Mouse (Mus musculus) hindbrain, postnatal 0 days (tissue): Measurements from ENCODE around the gene Ier5. TPM values are rescaled to one million over a fixed set of nuclear protein-coding genes. Genes with fewer than 3 reads are reported as not detected.
A peak's percentile ranks its signal among the peaks of the same experiment; 100 is the strongest.

Experiments
- ATAC-seq: fragments of 200-750 bp; cut with Nextera tagmentation; 2 replicates; pipeline ENCODE4 v1.8.0; 2017; ENCODE audit warnings: mild to moderate bottlenecking, moderate TSS enrichment, moderate library complexity
- DNase-seq: peaks from one replicate; pipeline ENCODE4 v3.0.0-alpha.2; 2015; ENCODE audit warnings: low spot score
- H3K27ac ChIP-seq: fragments of 300-500 bp; sonication (generic); 2 replicates; pipeline ENCODE4 v1.5.1; 2014; ENCODE audit warnings: mild to moderate bottlenecking
- H3K27me3 ChIP-seq: fragments of 300-500 bp; sonication (generic); 2 replicates; pipeline ENCODE4 v1.6.1; 2014; ENCODE audit warnings: low read length, mixed read lengths; ENCODE audit not compliant: insufficient read depth
- H3K36me3 ChIP-seq: fragments of 300-500 bp; sonication (generic); 2 replicates; pipeline ENCODE4 v1.6.1; 2014; ENCODE audit warnings: low read length, mixed read lengths; ENCODE audit not compliant: insufficient read depth
- H3K4me1 ChIP-seq: fragments of 300-500 bp; sonication (generic); 2 replicates; pipeline ENCODE4 v1.6.1; 2014; ENCODE audit warnings: antibody characterized with exemption, low read length, mixed read lengths; ENCODE audit not compliant: insufficient read depth
- H3K4me2 ChIP-seq: fragments of 300-500 bp; sonication (generic); 2 replicates; pipeline ENCODE4 v1.6.1; 2014; ENCODE audit warnings: low read depth, mild to moderate bottlenecking, low read length, moderate library complexity, mixed read lengths
- H3K4me3 ChIP-seq: fragments of 300-500 bp; sonication (generic); 2 replicates; pipeline ENCODE4 v1.5.1; 2014; ENCODE audit warnings: low read length
- H3K9ac ChIP-seq: fragments of 300-500 bp; sonication (generic); replicated peaks from 2 replicates; pipeline ENCODE4 v1.6.1; 2014; ENCODE audit warnings: mild to moderate bottlenecking, low read length, moderate library complexity, mixed read lengths
- H3K9me3 ChIP-seq: fragments of 300-500 bp; sonication (generic); 2 replicates; pipeline ENCODE4 v1.6.1; 2016; ENCODE audit warnings: low read length, mixed read lengths
- CTCF ChIP-seq: IDR thresholded peaks from 2 replicates; pipeline ENCODE4 v1.5.1; 2016; ENCODE audit warnings: antibody characterized with exemption, control low read depth, low read depth
- WGBS: fragments of 180-500 bp; shearing (Covaris S2); extraction: QIAGEN DNeasy Blood & Tissue Kit; methylation state at CpG from one replicate; pipeline ENCODE4 v1.1.7; 2014; 5-methylcytosine and 5-hydroxymethylcytosine counted together
- polyA plus RNA-seq: library from polyadenylated mRNA; unstranded; fragments of >200 nt; fragmentation: Nextera tagmentation; extraction: Ambion mirVana; gene quantifications from 2 replicates; pipeline ENCODE4 v1.2.1, GENCODE M21; 2015
- total RNA-seq: library from RNA; depleted of rRNA; stranded (reverse); fragments of >200 nt; gene quantifications from 2 replicates; pipeline ENCODE4 v1.2.3, GENCODE M21; 2014

Gene Ier5
- total and polyA plus RNA-seq, 2 experiments from 2014 or later: 5.2 to 51.4 TPM

DNA sequence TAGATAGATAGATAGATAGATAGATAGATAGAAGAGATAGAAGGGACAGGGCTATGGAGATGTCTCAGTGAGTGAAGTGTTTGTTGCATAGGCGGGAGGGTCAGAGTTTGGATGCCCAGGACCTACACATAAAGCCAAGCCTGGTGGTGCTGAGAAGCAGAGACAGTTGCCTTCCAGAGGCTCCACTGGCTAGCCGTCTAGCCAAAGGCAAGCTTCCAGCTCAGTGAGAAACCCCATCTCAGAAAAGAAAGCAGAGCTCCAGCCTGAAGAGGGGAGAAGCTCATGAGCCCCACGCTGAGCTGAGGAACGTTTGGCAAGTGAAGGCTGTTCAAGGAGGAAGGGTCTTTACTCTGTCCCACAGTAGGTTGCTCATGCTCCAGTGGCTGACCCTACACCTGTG is 3.2 kb upstream of the Ier5 start:
- Histone ChIP-seq H3K9me3 (no peaks in the 10 kb centered on the region), H3K4me3 (no peak overlapping the region), H3K36me3 (no peaks in the 10 kb centered on the region), H3K27ac (no peak overlapping the region), H3K9ac (no peak overlapping the region), H3K4me1 (no peaks in the 10 kb centered on the region), H3K4me2 (no peak overlapping the region), H3K27me3 (no peaks in the 10 kb centered on the region)
- WGBS: 75% methylated on average over 4 of the region's 4 CpGs
- no peak for ATAC-seq
- TF ChIP-seq CTCF: no peak
- no peak for DNase-seq

DNA sequence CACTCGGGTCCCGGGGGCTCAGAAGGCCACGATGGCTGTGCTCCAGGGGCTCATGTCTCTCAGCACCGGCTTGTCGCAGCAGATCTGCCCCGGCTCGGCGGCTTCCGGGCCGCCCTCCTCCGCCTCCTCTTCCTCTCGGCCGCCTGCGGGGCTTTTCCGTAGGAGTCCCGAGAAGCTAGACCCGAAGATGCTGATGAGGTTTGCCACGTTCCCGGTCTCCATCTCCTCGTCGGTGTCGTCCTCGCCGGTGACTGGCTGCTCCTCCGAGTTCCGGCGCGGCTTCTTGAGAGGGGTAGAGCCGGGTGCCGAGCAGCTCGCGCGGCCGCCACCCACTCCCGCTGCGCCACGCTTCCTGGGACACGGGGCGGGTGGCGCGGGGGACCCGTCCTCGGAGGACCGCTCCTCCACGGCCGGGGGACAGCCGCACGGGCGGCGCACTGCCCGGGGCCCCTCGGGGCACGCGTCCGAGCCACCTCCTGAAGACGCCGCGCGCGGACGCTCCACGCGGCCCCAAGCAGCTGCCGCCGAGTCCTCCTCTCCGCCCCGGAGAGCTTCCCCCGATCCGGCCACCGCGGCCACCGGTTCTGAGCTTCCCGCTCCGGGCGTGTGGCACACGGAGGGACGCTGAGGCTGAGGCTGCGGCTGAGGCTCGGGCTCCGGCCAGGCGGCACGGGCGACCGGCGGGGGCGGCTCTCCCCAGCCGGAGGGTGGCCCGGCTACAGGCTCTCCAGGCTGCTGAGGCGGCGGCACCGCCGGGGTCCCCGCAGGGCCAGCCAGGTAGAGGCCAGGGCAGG is 753 bp downstream of the Ier5 start:
- Histone ChIP-seq H3K9me3 (no peaks in the 10 kb centered on the region), H3K27me3 (no peaks in the 10 kb centered on the region), H3K36me3 (no peaks in the 10 kb centered on the region), H3K4me1 (no peaks in the 10 kb centered on the region; the same call in 1 of the 2 replicates), H3K4me3 (peak overlapping the region; percentile 65), H3K27ac (peak overlapping the region; percentile 90), H3K4me2 (peak overlapping the region; percentile 78), H3K9ac (peak overlapping the region; percentile 85)
- ATAC-seq (peak; percentile 42), DNase-seq (peak; percentile 68)
- no peak for TF ChIP-seq CTCF
- under 1% methylated on average over 86 of the region's 93 CpGs for WGBS

DNA sequence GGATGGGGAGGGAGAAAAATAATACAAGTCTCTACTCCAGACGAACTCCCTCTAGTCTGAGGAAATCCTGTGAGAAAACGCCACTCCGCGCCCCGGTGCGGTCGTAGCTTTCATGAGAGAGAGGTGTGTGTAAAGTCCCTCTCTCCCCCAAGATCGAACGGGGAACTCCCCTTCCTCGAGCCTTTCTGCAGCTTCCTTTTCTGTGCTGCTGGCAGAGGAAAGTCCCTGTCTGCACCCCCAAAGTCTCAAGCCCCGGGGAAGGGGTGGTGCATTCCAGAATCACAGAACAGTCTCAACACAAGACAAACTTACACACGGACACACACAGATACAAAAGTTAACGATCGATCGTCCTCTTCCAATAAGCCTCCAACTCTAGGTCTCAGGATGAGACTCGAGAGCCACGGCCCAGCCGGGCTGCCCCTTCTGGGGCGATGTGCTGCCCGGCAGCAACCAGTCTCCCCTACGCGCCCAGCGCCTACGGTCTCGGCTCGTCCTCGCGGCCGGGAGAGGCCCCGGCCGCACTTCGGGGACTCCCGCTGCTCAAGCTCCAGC is 1.4 kb downstream of the Ier5 start:
- no peak for ATAC-seq
- WGBS: under 1% methylated on average over 30 of the region's 33 CpGs
- H3K4me3 ChIP-seq: peak overlapping the region; percentile 65

DNA sequence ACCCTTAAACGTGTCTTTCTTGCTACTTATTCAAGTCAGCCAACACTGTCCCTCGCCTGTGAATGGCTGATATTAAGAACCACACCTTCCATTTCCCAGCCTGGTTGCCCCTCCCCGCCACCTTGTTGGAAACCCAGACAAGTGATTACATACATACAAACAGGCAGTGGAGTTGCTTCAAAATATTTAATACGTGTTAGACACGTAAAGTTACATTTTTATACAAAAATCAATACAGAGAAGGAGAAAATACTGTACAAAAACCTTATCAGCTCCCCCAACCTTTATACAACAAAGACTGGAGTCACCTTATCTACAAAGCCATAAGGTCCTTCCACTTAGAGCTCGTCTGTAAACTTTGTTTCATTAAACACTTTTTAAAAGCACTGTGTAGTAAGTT is 2.1 kb downstream of the Ier5 start:
- no peak for ATAC-seq
- 21% methylated on average over 6 of the region's 6 CpGs for WGBS

More for the DNA sequence above, 1.4 kb downstream of the Ier5 start:
- Histone ChIP-seq H3K9ac (peak overlapping the region; percentile 85), H3K36me3 (no peaks in the 10 kb centered on the region), H3K9me3 (no peaks in the 10 kb centered on the region), H3K27ac (peak overlapping the region; percentile 90), H3K4me1 (peaks cover 5% of the 10 kb centered on the region), H3K4me2 (peak overlapping the region; percentile 78), H3K27me3 (no peaks in the 10 kb centered on the region)
- TF ChIP-seq CTCF: no peak
- DNase-seq: peak; percentile 42

DNA sequence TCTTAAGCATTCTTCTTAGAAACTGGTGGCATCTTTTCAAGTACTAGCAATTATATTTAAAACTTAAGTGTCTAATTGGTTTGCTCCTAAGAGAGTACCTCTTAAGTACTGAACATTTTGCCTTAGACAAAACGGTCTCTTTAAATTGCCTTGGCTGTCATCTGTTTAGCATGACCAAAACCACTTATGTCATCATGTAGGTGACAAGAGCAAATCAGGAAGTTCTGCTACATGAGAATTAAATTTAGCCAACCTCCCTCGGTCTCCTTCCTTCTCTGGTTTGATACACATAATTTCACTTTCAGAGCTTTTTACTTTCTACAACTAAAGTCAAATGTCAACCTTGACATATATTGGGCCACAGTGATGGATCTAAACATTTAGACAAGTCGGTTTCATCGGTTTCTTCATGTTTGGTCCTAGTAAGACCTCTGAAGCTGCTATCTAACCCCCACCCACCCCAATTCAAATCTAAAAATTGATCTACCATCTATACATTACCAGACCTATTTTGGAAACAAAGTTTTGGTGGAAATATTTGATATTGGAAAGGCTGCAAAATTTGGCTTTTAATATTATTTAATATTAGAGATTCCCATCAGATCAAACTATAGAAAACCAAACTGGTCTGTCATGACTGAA is 2.7 kb downstream of the Ier5 start:
- no peak overlapping the region for H3K9ac ChIP-seq
- no peaks in the 10 kb centered on the region for H3K27me3 ChIP-seq
- no peaks in the 10 kb centered on the region for H3K9me3 ChIP-seq
- H3K36me3 ChIP-seq: no peaks in the 10 kb centered on the region
- no peak overlapping the region for H3K27ac ChIP-seq
- peaks cover 18% of the 10 kb centered on the region for H3K4me1 ChIP-seq
- TF ChIP-seq CTCF: no peak
- H3K4me3 ChIP-seq: peak overlapping the region; percentile 65
- DNase-seq (no peak), ATAC-seq (no peak)
- 72% methylated on average over 4 of the region's 4 CpGs for WGBS
- H3K4me2 ChIP-seq: peak overlapping the region; percentile 78

More for the DNA sequence above, 2.1 kb downstream of the Ier5 start:
- H3K4me2 ChIP-seq: peak overlapping the region; percentile 78
- no peak for TF ChIP-seq CTCF
- peaks cover 11% of the 10 kb centered on the region for H3K4me1 ChIP-seq
- no peaks in the 10 kb centered on the region for H3K27me3 ChIP-seq
- H3K4me3 ChIP-seq: peak overlapping the region; percentile 65
- no peaks in the 10 kb centered on the region for H3K36me3 ChIP-seq
- peak overlapping the region; percentile 90 for H3K27ac ChIP-seq
- H3K9me3 ChIP-seq: no peaks in the 10 kb centered on the region
- no peak for DNase-seq
- peak overlapping the region; percentile 85 for H3K9ac ChIP-seq

DNA sequence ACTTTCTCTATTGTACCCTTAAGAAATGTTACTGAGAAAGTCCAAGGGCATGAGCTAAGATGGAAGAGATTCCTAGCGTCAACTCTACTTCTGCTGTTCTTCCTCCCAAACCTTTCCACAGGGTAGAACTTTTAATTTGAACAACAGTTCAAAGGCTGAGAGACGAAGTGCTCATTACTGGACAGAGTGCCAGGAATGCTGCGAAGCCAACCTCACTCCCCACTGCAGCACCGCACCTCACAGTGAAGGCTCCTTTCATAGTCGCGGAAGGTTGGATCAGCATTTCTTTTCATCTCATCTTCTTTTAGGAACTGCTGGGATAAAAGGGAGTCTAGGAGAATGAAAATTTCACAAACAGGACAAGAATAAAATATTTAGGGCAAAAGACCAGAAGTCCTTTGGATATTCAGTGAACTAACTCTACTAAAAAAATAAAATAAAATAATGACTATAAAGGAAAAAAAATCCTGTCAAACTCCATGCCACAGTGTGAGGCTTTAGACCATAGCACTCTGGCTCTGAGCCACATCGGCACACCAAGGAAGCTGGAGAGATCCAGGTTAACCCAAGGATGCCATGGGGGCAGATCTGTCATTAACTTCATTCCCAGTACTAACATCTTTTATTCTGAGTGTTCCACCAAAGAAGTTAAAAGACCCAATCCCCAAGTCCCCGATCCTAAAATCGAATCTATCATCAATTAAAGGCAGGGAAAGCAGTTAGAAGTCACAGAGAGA is 5.3 kb downstream of the Ier5 start:
- H3K9me3 ChIP-seq: no peaks in the 10 kb centered on the region
- no peak overlapping the region for H3K9ac ChIP-seq
- H3K27ac ChIP-seq: no peak overlapping the region
- TF ChIP-seq CTCF: no peak
- ATAC-seq (no peak), DNase-seq (no peak)
- no peak overlapping the region for H3K4me2 ChIP-seq
- H3K4me3 ChIP-seq: no peak overlapping the region
- H3K36me3 ChIP-seq: no peaks in the 10 kb centered on the region
- 48% methylated on average over 9 of the region's 9 CpGs for WGBS
- H3K27me3 ChIP-seq: no peaks in the 10 kb centered on the region
- peaks cover 23% of the 10 kb centered on the region for H3K4me1 ChIP-seq
